Mouse (Mus musculus) olfactory bulb, adult 2 months (tissue): ENCODE data around the gene Rpl14.

Experiments
- CTCF ChIP-seq: fragments of 200-500 bp; IDR thresholded peaks from 2 replicates; pipeline ENCODE4 v1.5.1; 2012; ENCODE audit warnings: low read depth, mild to moderate bottlenecking, low read length, moderate library complexity; ENCODE audit not compliant: insufficient read depth
- POLR2A ChIP-seq: fragments of 200-500 bp; IDR thresholded peaks from 2 replicates; pipeline ENCODE4 v1.6.1; 2012; ENCODE audit warnings: mild to moderate bottlenecking, low read depth, low read length, moderate library complexity; ENCODE audit not compliant: insufficient read depth

- no peak for TF ChIP-seq CTCF
- no peak for TF ChIP-seq POLR2A
These were observed 24.1 kb downstream of the Rpl14 start for GRCm38 (mm10) chr9:120595306-120595705.
